Mouse (Mus musculus) megakaryocyte-erythroid progenitor cell, adult 5-6 weeks (primary cell): Measurements from ENCODE around the gene Syn3. TPM values are rescaled to one million over a fixed set of nuclear protein-coding genes. Genes with fewer than 3 reads are reported as not detected.

Experiments used
- ATAC-seq: replicated peaks from 2 replicates; pipeline ENCODE4 v1.8.0; 2016; ENCODE audit warnings: mild to moderate bottlenecking, inconsistent platforms; ENCODE audit not compliant: severe bottlenecking, poor library complexity, low FRiP score, low TSS enrichment
- total RNA-seq, 2 experiments: library from RNA; stranded (forward) in 1 of 2; stranded (reverse) in 1 of 2; fragments of 200-1000, 215-1000 nt in 1 of 2; fragments of >200 nt in 1 of 2; fragmentation: Nextera tagmentation in 1 of 2; gene quantifications; 2 replicates each; pipeline ENCODE4 v1.2.3; 2014 to 2017

Gene Syn3
- total RNA-seq, 2 experiments from 2014 or later: 0.14 to 0.59 TPM

- ATAC-seq: no peak
These were observed 152.4 kb downstream of the Syn3 start for GRCm38 (mm10) chr10:86346235-86346840.

GRCm38 (mm10) chr10:86345645-86346044 is 153.1 kb downstream of the Syn3 start:
- no peak for ATAC-seq

- no peak for ATAC-seq
These were observed 154.0 kb downstream of the Syn3 start for GRCm38 (mm10) chr10:86344654-86345053.

- no peak for ATAC-seq
These were observed 154.8 kb downstream of the Syn3 start for GRCm38 (mm10) chr10:86343931-86344330.

- no peak for ATAC-seq
These were observed 155.3 kb downstream of the Syn3 start for GRCm38 (mm10) chr10:86343362-86343761.

- ATAC-seq: peak; percentile 66
These were observed 156.0 kb downstream of the Syn3 start for GRCm38 (mm10) chr10:86342713-86343112.

- ATAC-seq: no peak
These were observed 156.5 kb downstream of the Syn3 start for GRCm38 (mm10) chr10:86342151-86342550.

- ATAC-seq: no peak
These were observed 157.1 kb downstream of the Syn3 start for GRCm38 (mm10) chr10:86341589-86341988.

GRCm38 (mm10) chr10:86340991-86341527 is 157.6 kb downstream of the Syn3 start:
- ATAC-seq: no peak

- ATAC-seq: peak; percentile 62
These were observed 158.3 kb downstream of the Syn3 start for GRCm38 (mm10) chr10:86340421-86340820.

- ATAC-seq: peak; percentile 46
These were observed 158.9 kb downstream of the Syn3 start for GRCm38 (mm10) chr10:86339649-86340379.

- ATAC-seq: no peak
These were observed 159.6 kb downstream of the Syn3 start for GRCm38 (mm10) chr10:86339121-86339520.

- ATAC-seq: no peak
These were observed 160.5 kb downstream of the Syn3 start for GRCm38 (mm10) chr10:86338121-86338715.

GRCm38 (mm10) chr10:86337239-86337638 is 161.5 kb downstream of the Syn3 start:
- no peak for ATAC-seq

- ATAC-seq: no peak
These were observed 162.2 kb downstream of the Syn3 start for GRCm38 (mm10) chr10:86336506-86336905.

- no peak for ATAC-seq
These were observed 164.1 kb downstream of the Syn3 start for GRCm38 (mm10) chr10:86334581-86334980.

- peak; percentile 71 for ATAC-seq
These were observed 165.8 kb downstream of the Syn3 start for GRCm38 (mm10) chr10:86332942-86333341.

GRCm38 (mm10) chr10:86331681-86332281 is 166.9 kb downstream of the Syn3 start:
- no peak for ATAC-seq

GRCm38 (mm10) chr10:86330993-86331680 is 167.6 kb downstream of the Syn3 start:
- no peak for ATAC-seq
